Mouse (Mus musculus) spleen, adult 2 months (tissue): ENCODE data around the gene Scml4. TPM values are rescaled to one million over a fixed set of nuclear protein-coding genes. Genes with fewer than 3 reads are reported as not detected.

Source experiments
- DNase-seq, 2 experiments: peaks; one replicate each; pipeline versions ENCODE4 v3.0.0 to v3.0.0-alpha.2; 2012 to 2021; ENCODE audit warnings: low spot score in 2 of 2, low read depth in 1 of 2
- H3K27ac ChIP-seq: fragments of 200-500 bp; 2 replicates; pipeline ENCODE4 v1.5.1; 2012; ENCODE audit warnings: low read length, inconsistent platforms; ENCODE audit not compliant: insufficient read depth
- H3K27me3 ChIP-seq: fragments of 200-500 bp; 2 replicates; pipeline ENCODE4 v1.6.1; 2012; ENCODE audit warnings: mild to moderate bottlenecking, moderate library complexity, low read length, inconsistent platforms; ENCODE audit not compliant: control insufficient read depth, insufficient read depth
- H3K36me3 ChIP-seq: fragments of 200-500 bp; 2 replicates; pipeline ENCODE4 v1.6.1; 2012; ENCODE audit warnings: mild to moderate bottlenecking, low read length, inconsistent platforms; ENCODE audit not compliant: control insufficient read depth, insufficient read depth
- H3K4me1 ChIP-seq: fragments of 200-500 bp; 2 replicates; pipeline ENCODE4 v1.6.1; 2011; ENCODE audit warnings: inconsistent platforms; ENCODE audit not compliant: control insufficient read depth, insufficient read depth, insufficient read length
- H3K4me3 ChIP-seq: fragments of 200-500 bp; 2 replicates; pipeline ENCODE4 v1.5.1; 2011; ENCODE audit warnings: mild to moderate bottlenecking, inconsistent platforms; ENCODE audit not compliant: insufficient read depth, insufficient read length; ENCODE audit errors: extremely low read depth
- CTCF ChIP-seq: fragments of 200-500 bp; IDR thresholded peaks from 2 replicates; pipeline ENCODE4 v1.5.1; 2011; ENCODE audit warnings: mild to moderate bottlenecking, inconsistent platforms; ENCODE audit not compliant: insufficient read depth, insufficient read length, insufficient replicate concordance; ENCODE audit errors: extremely low read depth
- POLR2A ChIP-seq: fragments of 200-500 bp; IDR thresholded peaks from 2 replicates; pipeline ENCODE4 v1.6.1; 2011; ENCODE audit warnings: low read depth, low read length, inconsistent platforms
- WGBS: fragments of 180-500 bp; shearing (Covaris S2); methylation state at CpG from one replicate; pipeline ENCODE4 v1.1.7; 2018; 5-methylcytosine and 5-hydroxymethylcytosine counted together
- polyA plus RNA-seq: library from polyadenylated mRNA; depleted of rRNA; stranded (reverse); fragments of >200 nt; gene quantifications from 2 replicates; pipeline ENCODE4 v1.2.3, GENCODE M21; 2012

The Scml4 gene
- polyA plus RNA-seq, 1 experiment, result 24.6 TPM

DNA sequence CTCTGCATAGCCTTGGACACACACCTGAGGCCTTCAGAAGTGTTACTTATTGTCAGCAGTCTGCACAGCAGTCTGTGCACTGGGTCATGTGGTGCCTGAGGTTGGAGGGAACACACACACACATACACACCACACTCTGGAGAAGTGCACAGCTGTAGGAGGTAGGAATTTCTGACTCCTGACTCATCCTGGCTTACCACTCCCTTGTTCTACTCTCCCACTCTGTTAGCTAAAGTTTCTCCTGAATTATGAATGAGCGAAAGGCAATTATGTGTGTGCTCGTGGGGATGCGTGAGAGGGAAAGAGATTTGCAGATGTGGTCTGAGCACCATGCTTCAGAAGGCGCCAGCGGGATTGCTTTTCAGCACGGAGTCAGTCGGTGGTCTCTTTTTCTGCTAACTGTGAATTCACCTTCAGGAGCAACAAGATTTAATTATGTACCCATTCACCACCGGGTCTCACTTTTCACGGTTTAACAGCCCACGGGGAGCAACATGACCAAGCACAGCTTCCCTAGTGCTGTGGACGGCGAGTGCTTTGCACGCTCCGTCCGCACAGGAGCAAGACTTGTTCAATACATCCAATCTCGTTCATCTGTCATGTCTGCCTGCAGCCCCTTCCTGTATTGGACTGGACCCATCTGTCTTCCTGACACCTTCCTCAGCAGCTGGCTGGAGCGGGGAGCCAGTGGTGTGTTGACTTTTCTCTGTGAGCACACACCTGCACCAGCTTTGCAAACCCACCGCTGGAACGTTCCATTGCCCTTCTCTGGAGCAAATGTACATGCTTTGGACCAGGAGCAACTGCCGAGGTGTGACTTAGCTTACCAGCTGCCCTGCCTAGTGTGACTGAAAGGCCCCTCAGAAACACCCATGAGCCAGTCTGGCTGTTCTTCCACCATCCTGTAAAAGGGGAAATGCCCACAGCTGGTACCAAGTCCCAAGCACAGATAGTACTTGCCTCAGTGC is 91.2 kb downstream of the Scml4 start:
- no peaks in the 10 kb centered on the region for H3K27me3 ChIP-seq
- DNase-seq, result no peak
- H3K4me3 ChIP-seq, result no peak overlapping the region
- WGBS, result 79% methylated on average over 20 of the region's 20 CpGs
- peaks cover 16% of the 10 kb centered on the region for H3K36me3 ChIP-seq
- TF ChIP-seq POLR2A (no peak), CTCF (no peak)
- H3K27ac ChIP-seq, result no peak overlapping the region
- H3K4me1 ChIP-seq, result no peaks in the 10 kb centered on the region

DNA sequence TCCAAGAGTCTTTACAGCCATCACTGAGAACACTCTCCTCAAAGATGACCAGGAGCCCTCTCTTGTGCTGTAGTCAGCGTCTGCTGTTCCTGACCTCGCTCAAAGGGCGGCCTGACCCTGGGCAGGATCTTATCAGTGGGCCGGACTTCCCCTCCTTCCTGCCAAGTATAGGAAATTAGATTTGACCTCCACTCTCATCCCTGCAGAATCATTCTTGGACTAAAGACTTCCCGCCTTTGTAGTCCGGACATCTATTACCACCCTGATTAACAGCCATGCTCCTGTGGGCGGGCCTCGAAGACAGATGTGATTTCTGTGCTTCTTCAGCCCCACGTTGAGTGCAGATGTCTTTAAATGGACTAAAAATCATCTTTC is 91.9 kb downstream of the Scml4 start:
- 78% methylated on average over 9 of the region's 9 CpGs for WGBS
- Histone ChIP-seq H3K4me3 (no peak overlapping the region), H3K4me1 (no peaks in the 10 kb centered on the region), H3K27ac (no peak overlapping the region), H3K36me3 (peaks cover 10% of the 10 kb centered on the region), H3K27me3 (no peaks in the 10 kb centered on the region)
- TF ChIP-seq POLR2A, result no peak
- TF ChIP-seq CTCF, result no peak
- no peak for DNase-seq

- no peaks in the 10 kb centered on the region for H3K27me3 ChIP-seq
Observed at GRCm38 (mm10) chr10:42953601-42954000, 93.4 kb downstream of the Scml4 start.

GRCm38 (mm10) chr10:42955205-42955604 is 95.0 kb downstream of the Scml4 start:
- Histone ChIP-seq H3K4me3 (no peak overlapping the region), H3K4me1 (no peaks in the 10 kb centered on the region), H3K27ac (no peak overlapping the region), H3K27me3 (no peaks in the 10 kb centered on the region), H3K36me3 (peaks cover 7% of the 10 kb centered on the region; the same call in 1 of the 2 replicates)
- 94% methylated on average over 3 of the region's 3 CpGs for WGBS
- no peak for DNase-seq
- no peak for TF ChIP-seq POLR2A
- TF ChIP-seq CTCF, result no peak

More at GRCm38 (mm10) chr10:42953601-42954000, 93.4 kb downstream of the Scml4 start:
- TF ChIP-seq POLR2A (no peak), CTCF (no peak)
- Histone ChIP-seq H3K36me3 (peaks cover 10% of the 10 kb centered on the region; the same call in 1 of the 2 replicates), H3K4me1 (no peaks in the 10 kb centered on the region), H3K27ac (no peak overlapping the region), H3K4me3 (no peak overlapping the region)
- DNase-seq, result no peak
- 72% methylated on average over 5 of the region's 5 CpGs for WGBS

DNA sequence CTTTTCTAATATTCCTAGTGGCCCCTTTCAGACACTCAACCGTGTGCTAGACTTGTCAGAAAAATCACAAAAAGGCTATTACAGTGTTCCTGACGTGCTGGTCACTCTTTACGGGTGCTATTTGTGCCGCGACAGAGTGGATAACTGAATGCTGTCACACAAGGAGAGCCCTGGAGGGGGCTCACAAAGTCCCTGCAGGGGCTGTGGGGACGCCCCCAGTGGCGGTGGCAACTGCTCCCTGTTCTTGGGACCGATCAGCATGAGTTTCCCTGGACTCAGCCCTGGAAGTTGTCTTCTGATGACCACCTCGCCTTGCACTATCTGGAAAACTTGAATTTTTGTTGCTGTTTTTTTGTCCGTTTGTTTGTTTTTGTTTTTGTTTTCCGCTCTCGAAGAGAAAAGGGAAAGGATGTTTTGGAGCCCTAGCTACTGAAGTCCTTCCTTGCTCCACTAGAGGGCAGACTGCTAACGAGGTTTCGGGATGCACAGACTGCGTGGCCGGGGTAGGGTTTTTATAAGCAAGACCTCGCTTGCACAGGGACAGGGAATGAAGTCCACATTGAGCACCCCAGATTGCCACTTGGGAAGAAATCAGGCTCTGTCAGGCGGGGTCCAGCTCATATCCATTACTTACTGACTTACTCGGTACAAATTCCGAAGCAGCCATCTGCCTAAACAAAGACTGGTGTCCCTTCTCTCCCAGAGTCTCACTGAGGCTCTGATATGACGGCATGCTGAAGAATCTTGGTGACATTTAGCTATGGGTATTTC is 97.9 kb downstream of the Scml4 start:
- H3K36me3 ChIP-seq, result peaks cover 3% of the 10 kb centered on the region; the same call in 1 of the 2 replicates
- H3K4me3 ChIP-seq, result no peak overlapping the region
- no peaks in the 10 kb centered on the region for H3K27me3 ChIP-seq
- 35% methylated on average over 21 of the region's 21 CpGs for WGBS
- peak in 1 of 2 experiments; percentile 45 for DNase-seq
- H3K27ac ChIP-seq, result no peak overlapping the region
- peaks cover 6% of the 10 kb centered on the region; the same call in 1 of the 2 replicates for H3K4me1 ChIP-seq
- peak; percentile 67; the same call in 1 of the 2 replicates for TF ChIP-seq CTCF
- TF ChIP-seq POLR2A, result no peak

- no peaks in the 10 kb centered on the region for H3K27me3 ChIP-seq
Observed at GRCm38 (mm10) chr10:42958686-42959085, 98.5 kb downstream of the Scml4 start.

More at GRCm38 (mm10) chr10:42958686-42959085, 98.5 kb downstream of the Scml4 start:
- peaks cover 6% of the 10 kb centered on the region; the same call in 1 of the 2 replicates for H3K4me1 ChIP-seq
- no peak for DNase-seq
- H3K36me3 ChIP-seq, result peaks cover 3% of the 10 kb centered on the region; the same call in 1 of the 2 replicates
- TF ChIP-seq CTCF (no peak), POLR2A (no peak)
- 75% methylated on average over 4 of the region's 4 CpGs for WGBS
- no peak overlapping the region for H3K4me3 ChIP-seq
- no peak overlapping the region for H3K27ac ChIP-seq
